Mouse (Mus musculus) embryonic facial prominence, embryonic 14.5 days (tissue): Measurements from ENCODE around the gene Rfx4. TPM values are rescaled to one million over a fixed set of nuclear protein-coding genes. Genes with fewer than 3 reads are reported as not detected.

Source experiments
- ATAC-seq: fragments of 200-750 bp; cut with Nextera tagmentation; 2 replicates; pipeline ENCODE4 v1.8.0; 2017; ENCODE audit warnings: low read depth, moderate number of reproducible peaks, moderate TSS enrichment
- DNase-seq: peaks from one replicate; pipeline ENCODE4 v3.0.0-alpha.2; 2015; ENCODE audit warnings: low spot score
- H3K27ac ChIP-seq: fragments of 300-500 bp; sonication (generic); replicated peaks from 2 replicates; pipeline ENCODE4 v1.5.1; 2014; ENCODE audit warnings: low read depth, mild to moderate bottlenecking, low read length, moderate library complexity
- H3K27me3 ChIP-seq: fragments of 300-500 bp; sonication (generic); replicated peaks from 2 replicates; pipeline ENCODE4 v1.6.1; 2014; ENCODE audit warnings: low read length; ENCODE audit not compliant: control insufficient read depth, insufficient read depth
- H3K36me3 ChIP-seq: fragments of 300-500 bp; sonication (generic); 2 replicates; pipeline ENCODE4 v1.6.1; 2014; ENCODE audit warnings: low read length, mixed read lengths; ENCODE audit not compliant: control insufficient read depth, insufficient read depth
- H3K4me1 ChIP-seq: fragments of 300-500 bp; sonication (generic); 2 replicates; pipeline ENCODE4 v1.6.1; 2014; ENCODE audit warnings: antibody characterized with exemption, low read length; ENCODE audit not compliant: control insufficient read depth, insufficient read depth
- H3K4me2 ChIP-seq: fragments of 300-500 bp; sonication (generic); 2 replicates; pipeline ENCODE4 v1.6.1; 2014; ENCODE audit warnings: low read depth, mild to moderate bottlenecking, low read length, moderate library complexity, mixed read lengths
- H3K4me3 ChIP-seq: fragments of 300-500 bp; sonication (generic); 2 replicates; pipeline ENCODE4 v1.5.1; 2014; ENCODE audit warnings: low read depth, mild to moderate bottlenecking, low read length
- H3K9ac ChIP-seq: fragments of 300-500 bp; sonication (generic); 2 replicates; pipeline ENCODE4 v1.6.1; 2014; ENCODE audit warnings: low read depth, mild to moderate bottlenecking, low read length, moderate library complexity, mixed read lengths
- H3K9me3 ChIP-seq: fragments of 300-500 bp; sonication (generic); 2 replicates; pipeline ENCODE4 v1.6.1; 2016; ENCODE audit warnings: low read length; ENCODE audit not compliant: control insufficient read depth
- WGBS: fragments of 180-500 bp; shearing (Covaris S2); extraction: QIAGEN DNeasy Blood & Tissue Kit; methylation state at CpG from one replicate; pipeline ENCODE4 v1.1.7; 2014; 5-methylcytosine and 5-hydroxymethylcytosine counted together
- polyA plus RNA-seq: library from polyadenylated mRNA; unstranded; fragments of >200 nt; fragmentation: Nextera tagmentation; extraction: Ambion mirVana; gene quantifications from 2 replicates; pipeline ENCODE4 v1.2.1, GENCODE M21; 2014

The Rfx4 gene
- polyA plus RNA-seq, 1 experiment from 2014 or later, result 0.15 TPM

DNA sequence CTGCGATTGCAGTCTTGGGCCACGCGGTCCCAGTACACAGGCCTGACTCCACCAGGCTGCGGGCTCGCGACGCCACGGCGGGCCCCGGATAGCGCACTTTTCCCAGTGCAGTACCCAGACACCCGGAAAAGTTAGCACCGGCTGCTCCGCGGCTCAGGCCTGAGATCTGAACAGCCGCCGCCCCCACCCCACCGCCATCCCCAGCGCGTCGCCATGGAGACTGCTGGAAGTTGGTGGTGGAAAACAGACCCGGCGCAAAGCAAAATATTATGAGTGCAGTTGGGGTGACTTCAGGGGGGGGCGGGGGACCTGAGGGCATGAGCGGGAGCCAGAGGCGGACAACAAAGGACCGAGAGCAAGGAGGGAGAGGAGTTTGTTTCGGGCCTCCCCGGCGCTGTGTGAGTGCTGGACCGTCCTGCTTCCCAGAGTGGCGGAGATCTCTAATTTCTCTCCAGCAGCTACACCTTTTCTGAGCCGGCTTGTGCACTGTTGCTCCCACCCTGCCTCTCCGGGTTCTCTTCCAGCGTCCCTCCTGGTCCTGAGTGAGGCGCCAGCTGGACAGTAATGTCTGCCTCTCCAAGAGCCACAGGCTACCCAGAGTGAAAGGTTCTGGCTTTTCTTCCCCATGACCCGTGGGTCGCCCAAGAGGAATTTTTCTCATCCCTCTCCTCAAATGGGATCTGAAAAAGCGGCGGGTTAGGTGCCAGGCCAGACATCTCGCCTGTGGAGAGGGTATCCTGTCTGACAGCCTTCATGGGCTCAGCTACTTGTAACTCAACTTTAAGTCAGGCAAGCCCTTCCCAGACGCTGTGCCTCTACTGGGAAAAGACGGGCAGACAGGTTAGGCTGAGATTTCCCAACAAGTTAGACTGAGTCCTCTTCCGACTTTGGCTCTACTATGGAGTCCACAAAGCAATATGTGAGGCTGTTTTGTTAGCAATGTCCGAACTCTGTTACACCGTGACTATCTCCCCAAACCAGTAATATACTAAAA, 4.6 kb downstream of the Rfx4 start:
- peak; percentile 66 for ATAC-seq
- Histone ChIP-seq H3K27ac (no peak overlapping the region), H3K4me2 (peak overlapping the region; percentile 62), H3K9me3 (no peaks in the 10 kb centered on the region), H3K27me3 (peaks cover 77% of the 10 kb centered on the region), H3K4me1 (peaks cover 16% of the 10 kb centered on the region), H3K36me3 (no peaks in the 10 kb centered on the region), H3K4me3 (peak overlapping the region; percentile 40), H3K9ac (peak overlapping the region; percentile 46)
- WGBS, result 7% methylated on average over 42 of the region's 46 CpGs
- DNase-seq, result no peak

- H3K9ac ChIP-seq, result no peak overlapping the region
- 74% methylated on average over 10 of the region's 10 CpGs for WGBS
- peaks cover 6% of the 10 kb centered on the region; the same call in 1 of the 2 replicates for H3K27me3 ChIP-seq
- no peaks in the 10 kb centered on the region for H3K4me1 ChIP-seq
- no peak overlapping the region for H3K4me2 ChIP-seq
- no peak overlapping the region for H3K27ac ChIP-seq
- H3K36me3 ChIP-seq, result no peaks in the 10 kb centered on the region
- no peaks in the 10 kb centered on the region for H3K9me3 ChIP-seq
- H3K4me3 ChIP-seq, result no peak overlapping the region
- ATAC-seq (no peak), DNase-seq (no peak)
These were observed 12.9 kb downstream of the Rfx4 start for GRCm38 (mm10) chr10:84768766-84769165.

DNA sequence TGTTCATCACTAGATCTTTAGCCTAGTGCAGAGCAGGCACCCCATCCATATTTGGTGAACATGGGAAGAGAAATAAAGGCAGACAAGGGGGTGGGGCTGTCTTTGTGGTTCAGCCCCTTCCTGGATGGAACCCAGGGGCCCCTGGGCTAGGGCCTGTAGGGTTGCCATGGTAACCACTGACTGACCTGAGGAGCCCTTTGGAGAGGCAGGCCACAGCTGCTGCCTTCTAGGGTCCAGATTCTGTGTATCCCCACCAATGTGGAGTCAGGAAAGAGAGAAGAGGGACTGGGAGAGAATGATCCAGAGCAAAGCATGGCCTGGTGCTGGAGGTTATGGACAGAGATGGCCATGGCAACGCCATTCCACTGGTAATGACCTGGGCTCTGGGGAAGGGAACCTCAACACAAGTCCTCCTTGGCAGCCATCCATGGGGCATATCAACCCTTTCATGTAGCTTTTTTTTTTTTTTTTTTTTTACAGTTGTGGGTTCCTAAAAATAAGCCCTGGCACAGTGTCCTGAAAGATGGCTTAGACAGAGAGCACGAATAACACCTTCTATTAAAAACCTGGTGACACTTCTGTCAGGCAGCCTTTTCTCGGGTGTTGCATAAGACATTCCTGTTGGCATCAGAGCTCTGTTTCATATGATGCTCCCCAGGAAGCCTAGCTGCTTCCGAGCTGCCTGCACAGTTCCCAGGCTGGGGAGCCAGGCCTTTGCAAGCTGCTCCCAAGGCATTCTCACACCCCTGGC, 16.7 kb downstream of the Rfx4 start:
- H3K27ac ChIP-seq, result no peak overlapping the region
- ATAC-seq (no peak), DNase-seq (no peak)
- H3K4me1 ChIP-seq, result no peaks in the 10 kb centered on the region
- H3K36me3 ChIP-seq, result no peaks in the 10 kb centered on the region
- no peak overlapping the region for H3K9ac ChIP-seq
- no peak overlapping the region for H3K4me2 ChIP-seq
- no peak overlapping the region for H3K4me3 ChIP-seq
- WGBS, result 75% methylated on average over 4 of the region's 4 CpGs
- no peaks in the 10 kb centered on the region for H3K9me3 ChIP-seq
- H3K27me3 ChIP-seq, result no peaks in the 10 kb centered on the region

DNA sequence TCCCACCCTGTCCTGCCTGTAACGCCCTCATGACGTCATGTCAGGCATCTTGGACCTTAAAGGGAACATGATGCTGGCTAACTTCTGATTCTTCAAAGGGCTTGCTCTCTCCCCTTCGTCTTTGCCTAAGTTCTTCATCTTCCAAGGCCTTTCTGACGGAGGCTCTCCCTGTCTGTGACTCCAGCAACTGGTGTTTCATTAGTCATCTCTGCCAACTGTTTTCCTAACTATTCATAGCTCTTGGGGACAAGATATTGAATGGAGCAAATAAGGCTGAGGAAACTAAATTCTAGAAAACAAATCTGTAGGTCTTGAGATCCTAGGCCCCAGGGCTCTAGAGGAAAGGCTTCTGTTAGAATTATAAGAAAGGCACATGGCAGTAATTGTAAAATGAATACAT, 18.0 kb downstream of the Rfx4 start:
- H3K9ac ChIP-seq, result no peak overlapping the region
- no peaks in the 10 kb centered on the region for H3K9me3 ChIP-seq
- no peak for DNase-seq
- no peak overlapping the region for H3K4me3 ChIP-seq
- H3K27ac ChIP-seq, result no peak overlapping the region
- 85% methylated on average over 4 of the region's 4 CpGs for WGBS
- no peaks in the 10 kb centered on the region for H3K36me3 ChIP-seq
- no peaks in the 10 kb centered on the region for H3K4me1 ChIP-seq
- H3K4me2 ChIP-seq, result no peak overlapping the region
- no peak for ATAC-seq
- no peaks in the 10 kb centered on the region for H3K27me3 ChIP-seq

DNA sequence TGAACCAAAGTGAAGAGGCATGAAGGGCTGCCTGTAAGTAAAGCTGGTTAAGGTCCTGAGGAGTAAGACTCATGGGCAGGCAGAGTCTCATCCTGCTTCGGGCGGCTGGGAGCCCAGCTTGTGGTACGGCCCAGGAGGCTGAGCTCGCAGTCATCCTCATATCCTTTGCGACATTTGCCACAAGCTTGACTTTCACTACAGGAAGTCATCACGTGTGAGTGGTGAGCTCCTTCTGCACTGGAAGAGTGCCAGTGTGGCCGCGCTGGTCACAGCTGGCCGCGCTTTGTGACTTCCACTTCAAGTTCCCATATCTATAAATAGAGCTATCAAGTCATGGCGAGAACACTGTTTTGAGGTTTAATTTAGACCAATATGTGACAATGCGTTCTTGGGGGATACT, 18.7 kb downstream of the Rfx4 start:
- H3K9ac ChIP-seq, result no peak overlapping the region
- no peaks in the 10 kb centered on the region for H3K9me3 ChIP-seq
- no peaks in the 10 kb centered on the region for H3K36me3 ChIP-seq
- H3K4me2 ChIP-seq, result no peak overlapping the region
- H3K27ac ChIP-seq, result no peak overlapping the region
- H3K27me3 ChIP-seq, result no peaks in the 10 kb centered on the region
- WGBS, result 82% methylated on average over 12 of the region's 12 CpGs
- ATAC-seq (no peak), DNase-seq (peak; percentile 29)
- H3K4me1 ChIP-seq, result no peaks in the 10 kb centered on the region
- no peak overlapping the region for H3K4me3 ChIP-seq

GRCm38 (mm10) chr10:84777109-84777508, 21.2 kb downstream of the Rfx4 start:
- 72% methylated on average over 5 of the region's 5 CpGs for WGBS
- Histone ChIP-seq H3K9me3 (no peaks in the 10 kb centered on the region), H3K4me3 (no peak overlapping the region), H3K4me2 (no peak overlapping the region), H3K9ac (no peak overlapping the region), H3K36me3 (no peaks in the 10 kb centered on the region), H3K4me1 (no peaks in the 10 kb centered on the region), H3K27ac (no peak overlapping the region), H3K27me3 (no peaks in the 10 kb centered on the region)
- no peak for DNase-seq
- no peak for ATAC-seq

DNA sequence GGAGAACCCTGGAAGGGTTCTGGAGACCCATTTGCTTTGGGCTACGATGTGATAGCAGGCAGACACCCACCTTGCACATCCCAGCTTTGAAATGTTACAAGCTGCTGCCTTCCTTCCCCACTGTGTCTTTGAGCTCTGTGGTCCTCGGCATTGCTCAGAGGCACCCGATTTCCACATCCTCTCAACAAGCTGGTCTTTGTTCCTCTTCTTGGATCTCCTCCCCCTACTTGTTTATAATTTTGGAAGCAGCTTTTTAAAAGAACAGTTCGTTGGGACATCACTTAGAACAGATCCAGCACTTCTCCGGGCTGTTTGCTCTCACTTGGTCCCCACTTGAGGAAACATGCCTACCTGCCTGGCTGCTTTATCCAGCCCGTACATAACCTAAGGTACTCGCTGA, 22.1 kb downstream of the Rfx4 start:
- no peaks in the 10 kb centered on the region for H3K36me3 ChIP-seq
- WGBS, result 62% methylated on average over 7 of the region's 7 CpGs
- H3K9ac ChIP-seq, result no peak overlapping the region
- H3K27ac ChIP-seq, result no peak overlapping the region
- H3K4me1 ChIP-seq, result no peaks in the 10 kb centered on the region
- no peak for DNase-seq
- no peak overlapping the region for H3K4me3 ChIP-seq
- H3K4me2 ChIP-seq, result no peak overlapping the region
- no peaks in the 10 kb centered on the region for H3K27me3 ChIP-seq
- ATAC-seq, result no peak
- H3K9me3 ChIP-seq, result no peaks in the 10 kb centered on the region

- no peaks in the 10 kb centered on the region for H3K27me3 ChIP-seq
- ATAC-seq (no peak), DNase-seq (no peak)
- H3K36me3 ChIP-seq, result no peaks in the 10 kb centered on the region
- no peaks in the 10 kb centered on the region for H3K4me1 ChIP-seq
- no peaks in the 10 kb centered on the region for H3K9me3 ChIP-seq
- H3K4me2 ChIP-seq, result no peak overlapping the region
- WGBS, result 74% methylated on average over 4 of the region's 4 CpGs
- H3K4me3 ChIP-seq, result no peak overlapping the region
- H3K9ac ChIP-seq, result no peak overlapping the region
- H3K27ac ChIP-seq, result no peak overlapping the region
These were observed 25.0 kb downstream of the Rfx4 start for GRCm38 (mm10) chr10:84780828-84781227.
